Mouse (Mus musculus): ENCODE measurements around the gene Dnajc16.
"Not testable (repeated sequence)": the region's sequence is repeated elsewhere in the genome, so short reads cannot be mapped to it uniquely, and the experiment has no call there.

Dnajc16 gene

DNA sequence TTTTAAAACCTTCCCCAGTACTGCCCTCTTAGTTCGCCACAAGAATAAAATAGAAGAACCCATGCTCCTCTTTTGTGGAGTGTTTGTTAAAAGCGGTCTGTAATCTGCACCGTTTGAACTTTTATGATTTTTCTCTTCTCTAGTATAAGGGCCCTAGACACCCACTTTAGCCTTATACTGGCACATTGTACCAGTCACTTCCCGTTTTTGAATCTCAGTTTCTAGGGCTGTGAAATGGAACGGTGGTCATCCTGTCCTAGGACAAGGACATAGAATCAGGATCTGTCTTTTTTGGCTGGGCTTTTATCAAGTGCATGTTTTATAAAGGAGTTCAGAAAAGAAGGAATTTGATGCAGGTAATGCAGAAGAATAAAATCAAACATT is 3.4 kb upstream of the Dnajc16 start:
- DNase-seq: no peak

GRCm38 (mm10) chr4:141793282-141794151 is 2.8 kb upstream of the Dnajc16 start, which contains the start of gene Casp9:
TSS of gene Casp9 (plus strand) at chr4:141793612.
- DNase-seq: peak; percentile 96

GRCm38 (mm10) chr4:141792554-141793281 is 2.0 kb upstream of the Dnajc16 start:
- peak; percentile 38 for DNase-seq

DNA sequence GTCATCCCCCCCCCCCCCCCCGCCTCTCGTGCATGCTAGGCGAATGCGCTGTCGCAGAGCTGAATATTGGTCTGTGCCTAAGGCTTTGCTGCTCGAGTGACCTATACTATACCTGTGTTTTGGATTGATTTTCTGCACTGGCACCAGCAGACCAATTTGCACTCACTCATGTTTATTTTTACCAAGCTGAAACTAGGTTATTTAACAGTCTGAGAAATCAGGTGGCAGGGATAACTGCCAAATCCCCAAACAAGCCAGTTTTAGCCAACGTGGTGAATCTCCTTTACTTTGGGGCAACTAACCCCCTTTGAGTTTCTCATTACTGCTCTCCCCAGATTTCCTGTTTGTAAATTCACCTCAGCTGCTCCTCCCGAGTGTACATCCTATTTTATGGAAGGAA is 1.2 kb upstream of the Dnajc16 start:
- peak; percentile 73 for DNase-seq

DNA sequence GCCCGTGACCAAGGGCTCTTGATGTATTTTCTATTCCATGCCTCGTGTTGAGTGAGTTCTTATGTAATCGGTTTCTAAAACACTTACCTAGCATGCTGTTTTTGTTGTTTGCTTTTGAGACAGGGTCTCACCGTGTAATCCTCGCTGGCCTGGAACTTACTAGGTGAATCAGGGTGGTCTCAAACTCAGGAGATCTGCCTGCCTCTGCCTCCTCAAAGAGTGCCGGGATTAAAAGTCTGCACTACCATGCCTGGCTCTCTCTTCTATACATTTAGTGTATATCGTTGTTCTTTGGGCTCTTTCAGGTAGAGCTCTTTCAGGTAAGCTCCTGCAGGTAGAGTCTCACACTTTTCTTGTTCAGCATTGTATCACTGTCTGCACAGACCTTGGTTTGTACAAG is 755 bp upstream of the Dnajc16 start:
- peak; percentile 52 for DNase-seq

DNA sequence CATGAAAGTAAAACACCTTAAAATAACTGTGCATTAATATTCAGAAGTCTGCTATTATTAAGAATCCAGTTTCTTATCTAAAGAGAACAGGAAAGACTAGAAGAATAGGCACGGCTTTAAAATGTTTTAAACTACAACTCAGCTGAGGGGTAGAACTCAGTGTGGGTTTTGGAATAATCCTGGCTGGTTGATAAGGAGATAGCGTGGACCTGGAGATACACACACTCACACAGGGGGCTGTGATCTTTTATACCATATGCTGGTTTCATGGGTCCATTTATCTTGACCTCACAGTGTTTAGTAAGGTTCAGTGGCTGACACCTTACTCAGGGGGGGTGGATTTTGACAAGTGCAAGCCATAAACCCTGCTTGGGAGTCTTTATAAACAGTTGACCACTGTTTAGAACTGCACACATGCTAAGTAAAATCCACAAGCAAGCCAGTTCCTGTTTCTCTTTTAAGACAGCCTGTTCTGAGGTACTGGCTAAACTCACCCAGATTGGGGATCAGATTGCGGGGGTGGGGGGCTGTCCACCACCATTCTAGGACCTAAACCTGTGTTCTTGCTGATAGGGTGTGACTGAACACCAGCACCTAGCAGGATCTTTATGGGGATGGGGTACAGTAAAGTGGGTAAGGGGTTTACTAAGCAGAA is 1.0 kb downstream of the Dnajc16 start:
- no peak for DNase-seq

DNA sequence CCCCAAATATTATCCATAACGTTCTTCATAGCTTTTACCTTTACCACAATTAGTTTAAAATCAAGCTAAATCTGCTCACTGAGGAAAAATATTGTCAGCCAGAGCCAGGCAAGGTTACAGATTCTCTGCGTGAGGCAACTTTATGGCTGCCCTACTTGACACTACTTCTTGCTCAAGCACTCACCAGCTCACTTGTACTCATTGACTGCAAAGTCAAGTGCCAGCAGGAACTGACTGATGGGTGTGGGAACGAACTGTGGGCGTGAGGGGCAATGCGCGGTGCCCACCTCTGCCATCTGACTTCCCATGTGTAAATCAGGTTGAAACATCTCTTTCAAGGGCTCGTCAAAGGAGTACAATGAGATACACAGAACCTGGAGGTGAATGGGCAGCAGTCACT is 3.3 kb downstream of the Dnajc16 start:
- no peak for DNase-seq

DNA sequence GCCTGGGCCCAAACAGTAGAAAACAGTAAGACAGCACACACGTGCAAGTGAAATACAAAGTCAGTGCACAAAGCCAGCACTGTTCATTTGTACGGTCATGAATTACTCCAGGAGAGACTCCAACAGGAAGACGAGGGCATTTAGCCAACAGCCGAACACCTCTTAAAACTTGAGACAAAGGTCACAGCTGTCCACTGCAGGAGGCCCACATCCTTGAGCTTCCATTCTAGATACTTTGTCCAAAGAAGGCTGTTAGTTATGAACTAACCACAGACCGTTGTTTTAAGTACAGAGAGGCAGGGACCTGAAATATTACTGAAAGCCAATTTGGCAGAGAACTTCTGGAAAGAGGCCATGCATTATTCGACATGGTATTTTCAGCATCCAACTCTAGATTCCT is 3.7 kb downstream of the Dnajc16 start:
- no peak for DNase-seq

GRCm38 (mm10) chr4:141786141-141786540 is 4.6 kb downstream of the Dnajc16 start:
- no peak for DNase-seq

DNA sequence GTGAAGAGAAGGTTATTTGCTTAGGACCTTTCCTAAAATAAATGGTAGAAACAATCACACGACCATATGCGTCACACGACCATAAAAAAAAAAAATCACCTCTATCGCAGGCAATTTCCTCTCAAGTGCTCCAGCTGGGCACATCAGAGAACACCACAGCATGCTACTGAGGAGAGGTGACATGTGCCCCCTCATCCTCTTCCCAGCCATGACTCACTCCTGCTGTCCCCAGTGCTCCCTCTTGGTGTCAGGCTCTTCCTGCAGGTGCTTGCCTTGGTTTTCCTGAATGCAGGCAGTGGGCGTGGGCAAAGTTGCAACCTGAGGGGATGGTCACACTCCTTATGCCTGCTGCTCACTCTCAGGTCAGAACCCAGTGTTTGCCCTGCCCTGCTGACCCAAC is 5.9 kb downstream of the Dnajc16 start:
- no peak for DNase-seq

DNA sequence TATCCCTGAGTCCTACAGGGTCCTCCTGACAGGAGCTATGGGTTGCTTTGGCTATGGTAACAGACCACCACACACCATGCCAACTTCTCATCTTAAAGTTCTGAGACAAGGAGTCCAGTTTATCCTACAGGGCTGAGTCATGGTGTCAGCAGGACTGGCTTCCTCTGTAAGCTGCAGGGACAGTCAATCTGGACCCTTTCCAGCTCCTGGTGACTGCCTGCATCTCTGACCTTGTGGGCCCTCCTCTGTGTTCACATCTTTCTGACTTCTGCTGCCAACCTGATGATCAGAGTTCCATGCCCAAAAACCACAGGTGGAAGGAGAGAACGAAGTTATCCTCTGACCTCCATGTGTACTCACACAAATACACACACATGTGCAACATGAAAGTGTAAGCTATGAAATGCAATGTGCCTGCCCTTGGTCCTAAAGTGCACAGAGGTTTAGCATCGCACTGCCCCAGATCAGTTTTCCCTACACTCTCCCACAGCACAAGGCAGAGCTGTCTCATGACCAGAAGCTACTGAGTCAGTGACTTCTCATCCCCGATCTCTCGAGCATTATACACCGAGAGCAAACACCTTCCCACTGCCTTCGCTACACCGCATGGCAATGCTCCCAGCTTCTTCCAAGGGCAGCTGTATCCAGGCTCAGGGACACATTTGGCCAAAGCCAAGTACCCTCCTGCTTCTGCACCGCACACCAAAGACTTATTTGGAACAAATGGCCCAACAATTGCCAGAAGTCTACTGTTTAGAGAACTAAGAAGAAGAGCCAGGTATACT is 9.3 kb downstream of the Dnajc16 start:
- DNase-seq: no peak

- DNase-seq: no peak
Measured at GRCm38 (mm10) chr4:141779828-141780227, 10.9 kb downstream of the Dnajc16 start.

- not testable (repeated sequence) for DNase-seq
Measured at GRCm38 (mm10) chr4:141773019-141773418, 17.7 kb downstream of the Dnajc16 start.

GRCm38 (mm10) chr4:141771823-141772222 is 18.9 kb downstream of the Dnajc16 start:
- no peak for DNase-seq

DNA sequence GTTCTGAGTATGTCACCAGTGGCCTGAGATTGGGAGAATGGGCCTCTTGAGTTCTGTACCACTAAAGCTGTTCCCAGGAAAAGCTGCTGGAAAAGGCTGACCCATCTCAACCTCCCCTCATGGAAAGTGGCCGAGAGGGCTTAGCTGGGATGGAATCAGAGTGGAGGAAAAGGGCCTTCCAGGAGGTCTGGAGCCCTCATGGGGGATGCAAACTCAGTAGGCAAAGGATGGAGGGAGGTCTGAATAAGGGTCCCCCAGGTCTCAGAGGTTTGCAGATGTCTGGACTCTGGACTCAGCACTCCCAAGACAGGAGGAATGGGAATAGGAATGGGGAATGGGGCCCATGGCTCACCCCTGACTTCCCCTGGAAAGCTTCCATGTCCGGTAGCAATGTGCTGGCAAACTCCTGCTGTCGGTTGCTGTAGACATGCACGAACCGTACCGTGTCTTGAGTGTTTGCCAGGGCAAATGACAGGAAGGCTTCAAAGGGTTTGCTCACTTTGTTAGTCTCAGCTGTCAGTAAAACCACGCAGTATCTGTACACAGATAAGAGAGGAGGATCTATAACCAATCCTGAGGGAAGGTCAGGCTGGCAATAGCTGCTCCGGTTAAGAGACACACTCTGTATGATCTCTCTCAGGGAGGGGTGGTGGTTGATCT is 21.1 kb downstream of the Dnajc16 start:
- no peak for DNase-seq

DNA sequence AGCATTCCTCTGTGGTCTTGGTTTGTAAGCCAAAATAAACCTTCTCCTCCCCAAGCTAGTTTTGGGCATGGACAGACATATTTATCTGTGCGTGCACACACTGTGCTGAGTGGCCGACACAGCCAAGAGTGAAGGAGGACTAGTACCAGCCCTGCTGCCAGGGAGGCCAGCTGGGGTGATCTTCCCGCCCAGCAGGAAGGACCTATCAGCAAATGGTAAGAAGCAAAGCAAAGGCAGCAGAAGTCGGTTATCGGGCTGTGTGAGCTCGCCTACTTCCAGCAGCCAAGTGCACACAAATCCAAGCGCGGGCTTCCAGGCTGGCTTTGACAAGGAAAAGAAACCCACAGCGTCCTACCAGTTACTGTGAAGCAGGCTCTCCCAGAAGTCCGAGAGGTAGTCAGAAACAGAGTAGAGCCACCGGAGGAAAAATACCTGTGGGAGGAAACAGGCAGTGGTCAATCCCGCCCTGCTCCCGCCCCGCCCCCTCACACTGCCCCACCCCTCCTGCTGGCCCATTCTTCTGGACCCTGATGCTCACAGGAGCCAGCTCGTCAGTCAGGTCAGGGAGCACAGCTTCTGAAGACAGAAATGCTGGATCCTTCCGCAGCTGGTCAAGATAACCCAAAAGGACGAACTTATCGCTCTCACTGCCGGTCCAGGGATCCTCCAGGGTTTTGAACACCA is 23.2 kb downstream of the Dnajc16 start:
- DNase-seq: peak; percentile 85

DNA sequence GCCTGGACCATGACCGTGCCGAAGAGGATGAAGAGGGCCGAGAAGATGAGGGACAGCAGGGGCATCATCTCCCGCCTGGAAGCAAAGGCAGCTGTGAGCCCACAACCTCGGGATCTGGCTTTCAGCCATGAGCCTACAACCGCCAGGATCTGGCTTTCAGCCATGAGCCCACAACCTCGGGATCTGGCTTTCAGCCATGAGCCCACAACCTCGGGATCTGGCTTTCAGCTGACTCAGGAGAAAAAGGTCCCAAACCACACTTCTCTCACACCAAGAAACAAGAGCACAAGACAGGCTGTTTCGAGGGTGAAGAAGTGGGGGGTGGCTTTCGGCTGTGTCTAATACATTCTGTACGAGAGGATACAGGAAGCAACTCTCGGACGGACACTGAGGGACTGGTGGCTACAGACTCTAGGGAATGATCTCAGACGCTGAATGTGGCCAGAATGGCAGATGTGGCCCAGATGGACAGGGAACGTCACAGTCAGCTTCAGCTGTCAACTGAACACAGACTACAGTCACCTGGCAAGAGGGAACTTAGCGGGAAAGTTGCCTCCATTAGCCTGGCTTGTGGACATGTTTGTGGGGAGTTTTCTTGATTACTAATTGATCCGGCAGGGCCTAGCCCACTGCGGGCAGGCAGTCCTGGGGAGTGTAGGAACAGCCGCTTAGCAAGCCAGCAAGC is 23.9 kb downstream of the Dnajc16 start:
- DNase-seq: peak; percentile 36

DNA sequence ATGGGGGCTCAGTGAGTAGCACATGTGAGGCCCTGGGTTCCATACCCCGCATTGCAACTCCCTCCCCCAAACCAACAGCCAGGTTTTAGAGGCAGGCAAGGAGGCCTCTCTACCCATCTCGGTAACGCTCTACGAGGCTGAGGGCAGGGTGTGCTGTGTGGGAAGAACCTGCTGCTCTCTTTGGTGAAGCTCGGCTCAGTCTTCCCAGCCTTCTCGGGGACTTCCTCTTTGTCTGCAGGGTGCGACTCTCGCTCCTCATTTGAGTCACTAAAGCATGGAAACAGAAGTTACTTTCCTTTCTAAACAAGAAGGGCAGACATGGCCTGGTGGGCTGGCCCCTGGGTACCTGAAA is 24.4 kb downstream of the Dnajc16 start:
- DNase-seq: no peak

GRCm38 (mm10) chr4:141765008-141765407 is 25.7 kb downstream of the Dnajc16 start:
- no peak for DNase-seq

- no peak for DNase-seq
Measured at GRCm38 (mm10) chr4:141763476-141763875, 27.3 kb downstream of the Dnajc16 start.

GRCm38 (mm10) chr4:141762102-141762598 is 28.6 kb downstream of the Dnajc16 start:
- no peak for DNase-seq

Data from cerebellum, adult 9-11 months (tissue).